Mouse (Mus musculus) large intestine, adult 2 months (tissue): ENCODE measurements around the gene Clint1. TPM values are rescaled to one million over a fixed set of nuclear protein-coding genes. Genes with fewer than 3 reads are reported as not detected.

Source experiments
- DNase-seq: peaks from one replicate; pipeline ENCODE4 v3.0.0-alpha.2; 2012; ENCODE audit warnings: low read depth, low spot score
- WGBS: fragments of 180-500 bp; shearing (Covaris S2); methylation state at CpG from one replicate; pipeline ENCODE4 v1.1.7; 2018; 5-methylcytosine and 5-hydroxymethylcytosine counted together
- polyA plus RNA-seq: library from polyadenylated mRNA; depleted of rRNA; stranded (reverse); fragments of >200 nt; gene quantifications from 2 replicates; pipeline ENCODE4 v1.2.3, GENCODE M21; 2012

Clint1 gene
- polyA plus RNA-seq, 1 experiment = 78.2 TPM

DNA sequence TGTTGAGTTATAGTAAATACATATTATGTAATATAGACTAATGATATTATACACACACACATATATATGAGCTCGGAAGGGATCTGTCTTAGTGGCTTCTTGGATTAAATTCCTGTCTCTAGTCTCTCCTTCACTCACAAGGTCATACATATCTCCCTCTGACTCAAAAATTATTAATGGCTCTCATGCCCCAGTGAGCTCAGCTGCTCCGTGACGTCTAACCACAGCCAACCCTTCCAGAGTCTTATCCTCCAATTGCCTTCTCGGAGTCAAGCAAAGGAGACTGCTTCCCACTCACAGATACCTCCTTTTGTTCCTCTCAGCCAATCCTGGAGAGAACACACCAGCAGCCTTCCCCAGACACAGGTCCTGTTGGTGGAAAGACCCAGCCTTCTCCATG is 67.0 kb downstream of the Clint1 start:
- DNase-seq = no peak

DNA sequence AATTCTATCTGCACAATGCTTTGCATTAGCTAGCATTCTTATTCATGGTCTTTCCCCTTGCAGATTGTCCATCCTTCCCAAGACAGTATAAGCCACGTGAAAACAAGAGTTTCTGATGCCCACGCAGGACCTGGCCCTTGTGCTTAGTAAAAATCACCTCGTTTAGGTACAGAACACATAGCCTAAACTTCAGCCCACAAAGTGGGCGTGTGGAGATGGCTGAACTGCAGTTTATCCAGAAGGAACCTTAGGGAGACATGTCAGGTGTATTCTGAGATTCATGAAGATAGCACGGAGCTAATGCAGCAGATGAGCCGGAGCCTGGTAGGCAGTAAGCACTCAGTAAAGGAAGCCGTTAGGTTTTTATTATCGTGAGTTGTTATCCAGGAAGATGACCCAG is 69.2 kb downstream of the Clint1 start:
- no peak for DNase-seq
- WGBS = 37% methylated on average over 8 of the region's 8 CpGs

More for the DNA sequence above, 67.0 kb downstream of the Clint1 start:
- WGBS = 88% methylated on average over 4 of the region's 4 CpGs

DNA sequence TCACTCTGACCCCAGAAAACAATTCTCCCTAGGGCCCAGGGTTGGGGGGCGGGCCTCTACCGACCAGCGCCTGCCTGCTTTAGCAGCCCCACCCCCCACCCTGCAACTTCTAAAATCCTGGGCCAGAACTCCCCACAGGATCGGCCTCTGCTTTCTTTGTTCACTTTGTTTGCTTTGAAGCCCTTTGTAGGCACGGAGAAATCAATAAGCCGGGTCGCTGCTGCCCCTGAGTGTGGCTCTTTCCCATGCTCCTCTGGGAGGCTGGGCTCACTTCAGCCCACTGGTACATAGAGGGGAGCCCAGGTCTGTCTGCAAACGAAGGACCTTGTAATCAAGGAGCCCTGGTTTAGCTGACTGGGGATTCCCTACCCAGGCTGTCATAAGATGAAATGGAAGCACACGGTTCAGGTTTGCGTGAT is 69.6 kb downstream of the Clint1 start:
- DNase-seq = no peak
- 22% methylated on average over 10 of the region's 10 CpGs for WGBS

DNA sequence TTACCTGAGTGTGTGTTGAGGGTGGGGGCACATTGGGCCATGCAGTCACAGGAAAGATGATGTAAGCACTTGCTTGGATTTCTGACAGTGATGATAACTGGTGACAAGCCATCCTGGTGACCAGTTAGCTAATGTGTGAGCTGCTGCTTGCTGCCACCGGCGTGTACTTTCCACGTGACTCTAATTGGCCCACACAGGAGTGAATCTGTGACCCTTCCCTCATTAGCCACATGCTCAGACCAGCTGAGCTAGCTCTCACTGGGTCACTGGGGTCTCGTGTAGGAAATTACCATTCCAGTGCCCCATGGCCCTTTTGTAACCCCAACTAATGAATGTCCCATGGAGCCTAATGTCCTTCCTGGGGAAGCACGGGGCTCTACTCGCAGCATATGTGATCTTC is 73.6 kb downstream of the Clint1 start:
- WGBS = 78% methylated on average over 6 of the region's 6 CpGs
- no peak for DNase-seq

DNA sequence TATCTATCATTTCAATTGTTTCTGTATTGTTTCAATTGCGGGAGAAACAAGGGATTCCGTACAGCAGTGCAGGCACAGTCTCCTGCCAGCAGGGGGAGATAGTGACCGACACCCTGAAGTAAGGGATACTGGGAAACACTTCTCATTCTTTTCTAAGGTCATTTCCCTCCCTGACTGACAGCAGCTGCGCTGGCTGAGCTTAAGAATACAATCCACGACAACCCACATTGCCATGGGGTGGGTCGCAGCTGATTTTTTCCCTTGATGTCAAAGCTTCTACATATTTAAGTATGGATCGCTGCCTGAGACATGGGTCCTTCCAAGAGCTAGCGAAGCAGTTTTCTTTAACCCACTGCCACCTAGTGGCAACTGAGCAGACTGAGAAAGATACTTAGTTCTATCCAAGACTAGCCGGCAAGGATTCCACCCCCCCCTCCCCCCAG is 74.8 kb downstream of the Clint1 start:
- WGBS = under 1% methylated on average over 9 of the region's 9 CpGs
- DNase-seq = peak; percentile 58

DNA sequence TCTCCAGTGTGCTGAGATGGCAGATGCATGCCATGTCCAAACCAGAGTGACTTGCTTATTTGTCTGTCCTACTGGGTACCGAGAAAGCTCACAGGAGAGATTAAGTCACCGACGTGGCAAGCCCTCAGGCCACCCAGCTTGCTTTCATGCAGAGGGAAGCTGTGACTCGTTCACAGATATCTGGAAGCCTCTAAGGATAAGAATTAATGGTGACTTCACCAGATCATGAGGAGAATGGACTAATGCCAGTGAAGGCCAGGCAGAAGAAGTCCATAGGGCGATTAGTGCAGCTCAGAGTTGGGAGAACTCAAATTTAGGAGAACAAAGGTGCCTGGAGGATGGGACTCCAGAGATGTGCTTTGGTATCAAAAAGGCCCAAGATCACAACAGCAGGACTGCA is 75.6 kb downstream of the Clint1 start:
- no peak for DNase-seq
- 64% methylated on average over 5 of the region's 5 CpGs for WGBS

DNA sequence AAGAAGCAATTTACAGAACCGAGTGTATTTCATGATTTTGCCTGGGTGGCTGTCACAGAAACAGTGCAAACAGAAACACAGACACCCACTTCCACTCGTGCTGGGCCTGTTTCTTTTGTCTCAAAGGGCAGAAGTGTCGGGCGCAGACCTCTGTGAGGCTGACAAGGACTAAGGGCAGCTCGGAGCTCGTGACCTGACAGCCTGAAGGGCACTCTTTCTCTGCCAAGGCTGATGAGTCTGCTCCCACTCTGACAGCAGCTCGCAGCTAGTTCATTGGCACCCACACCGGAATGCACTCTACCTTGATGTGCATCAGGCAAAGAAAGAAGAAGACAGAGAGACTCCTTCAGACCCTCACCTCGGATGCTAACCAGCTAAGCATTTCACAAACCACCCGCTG is 77.7 kb downstream of the Clint1 start:
- WGBS = 86% methylated on average over 10 of the region's 10 CpGs

DNA sequence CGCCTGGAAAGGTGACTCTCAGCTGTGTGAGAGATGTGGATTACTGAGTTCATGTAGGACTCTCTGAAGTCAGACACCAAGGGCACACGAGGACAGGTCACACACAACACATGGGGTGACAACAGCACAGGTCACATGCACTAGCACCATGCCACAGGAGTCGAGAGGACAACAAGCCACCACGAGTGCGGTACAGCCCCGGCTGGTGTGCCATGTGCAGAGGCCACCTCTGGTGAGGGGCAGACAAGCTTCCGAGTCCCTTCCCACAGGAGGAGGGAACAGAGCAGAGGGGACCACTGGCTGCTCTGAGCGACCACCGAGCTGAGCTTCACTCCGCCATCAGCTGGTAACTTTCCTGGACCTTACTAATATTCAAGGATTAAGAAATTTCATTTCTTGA is 80.9 kb downstream of the Clint1 start:
- no peak for DNase-seq
- 94% methylated on average over 10 of the region's 10 CpGs for WGBS

More for the DNA sequence above, 77.7 kb downstream of the Clint1 start:
- DNase-seq = no peak

DNA sequence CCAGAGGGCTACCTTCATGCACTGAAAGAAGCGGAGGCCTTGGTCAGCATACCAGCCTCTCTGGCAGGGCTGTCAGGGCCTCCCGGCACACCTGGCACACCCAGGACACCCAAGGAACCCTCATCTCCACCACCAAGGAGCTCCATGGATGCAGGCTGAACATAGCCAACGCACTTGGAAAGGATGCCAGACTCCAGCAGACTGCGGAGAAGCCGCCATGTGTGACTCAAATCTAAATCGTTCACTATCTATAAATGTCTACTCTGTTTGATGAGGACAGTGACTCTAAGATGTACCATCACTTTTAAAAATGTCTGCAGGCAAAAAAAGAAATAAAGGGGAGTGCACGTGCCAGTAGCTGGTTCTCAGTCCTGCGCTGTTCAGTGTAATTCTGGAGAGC is 85.6 kb downstream of the Clint1 start:
- WGBS = 92% methylated on average over 8 of the region's 8 CpGs
- DNase-seq = no peak

DNA sequence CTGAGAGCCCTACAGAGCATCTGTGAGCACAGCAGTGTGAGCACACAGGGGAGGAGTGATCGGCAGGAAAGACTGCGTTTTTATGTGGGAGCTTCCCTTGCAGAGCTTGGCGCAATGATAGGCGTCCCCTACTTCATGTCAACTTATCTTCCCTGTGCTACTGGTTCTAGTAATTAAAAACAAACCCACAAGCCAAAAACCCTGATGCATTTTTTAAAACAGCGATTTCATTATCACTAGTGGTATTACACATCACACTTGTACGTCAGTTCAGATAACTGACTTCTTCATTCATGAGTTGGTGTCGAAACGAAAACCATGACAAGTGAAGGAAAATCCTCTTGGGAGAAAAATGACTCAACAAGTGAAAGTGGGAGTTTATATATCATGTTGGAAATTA is 87.1 kb downstream of the Clint1 start:
- no peak for DNase-seq
- 95% methylated on average over 8 of the region's 8 CpGs for WGBS

DNA sequence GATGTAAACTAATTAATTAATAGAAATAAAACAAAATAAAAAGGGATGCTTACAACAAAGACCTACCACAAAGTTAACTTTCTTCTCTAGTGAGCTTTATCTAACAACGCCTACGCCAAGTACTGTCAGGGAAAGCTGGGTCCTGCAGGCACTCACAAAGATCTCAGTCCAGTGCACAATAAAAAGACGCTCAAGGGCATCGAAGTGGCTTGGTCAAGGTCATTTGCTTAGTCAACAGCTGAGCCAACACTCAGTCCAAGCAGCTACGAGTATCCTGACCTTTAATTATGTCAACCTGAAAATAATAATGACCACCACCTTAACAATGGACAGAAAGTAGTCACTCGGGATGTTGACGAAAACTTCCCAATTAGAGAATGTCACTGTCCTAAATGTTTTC is 90.4 kb downstream of the Clint1 start:
- 94% methylated on average over 7 of the region's 7 CpGs for WGBS
- DNase-seq = no peak

DNA sequence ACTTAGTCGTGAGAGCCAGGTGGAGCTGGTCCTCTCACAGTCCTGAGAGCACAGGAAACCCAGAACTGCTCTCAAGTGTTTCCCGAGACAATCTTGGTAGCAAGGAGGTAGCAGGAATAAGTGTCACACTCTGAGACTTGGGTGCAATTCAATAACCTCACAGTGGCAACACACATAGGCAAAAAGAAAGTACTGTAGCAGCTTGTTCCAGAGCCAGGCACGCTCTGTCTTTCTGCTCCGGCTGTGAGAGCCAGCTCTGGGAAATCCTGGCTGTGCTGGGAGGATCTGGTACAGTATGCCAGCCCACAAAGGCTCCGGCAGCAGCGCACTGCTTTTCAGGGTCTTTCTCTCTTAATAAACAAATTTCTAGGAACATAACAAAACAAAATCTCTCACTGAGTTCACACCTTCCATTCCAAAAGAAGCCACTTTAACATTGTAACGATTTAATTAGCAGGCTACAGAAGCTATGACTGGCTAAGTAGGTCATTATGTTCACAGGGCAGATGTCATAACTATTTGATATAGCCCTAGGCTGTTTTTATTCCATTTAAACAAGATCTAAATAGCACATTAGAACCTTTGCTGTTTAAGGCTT is 91.4 kb downstream of the Clint1 start:
- 53% methylated on average over 7 of the region's 7 CpGs for WGBS
- no peak for DNase-seq

DNA sequence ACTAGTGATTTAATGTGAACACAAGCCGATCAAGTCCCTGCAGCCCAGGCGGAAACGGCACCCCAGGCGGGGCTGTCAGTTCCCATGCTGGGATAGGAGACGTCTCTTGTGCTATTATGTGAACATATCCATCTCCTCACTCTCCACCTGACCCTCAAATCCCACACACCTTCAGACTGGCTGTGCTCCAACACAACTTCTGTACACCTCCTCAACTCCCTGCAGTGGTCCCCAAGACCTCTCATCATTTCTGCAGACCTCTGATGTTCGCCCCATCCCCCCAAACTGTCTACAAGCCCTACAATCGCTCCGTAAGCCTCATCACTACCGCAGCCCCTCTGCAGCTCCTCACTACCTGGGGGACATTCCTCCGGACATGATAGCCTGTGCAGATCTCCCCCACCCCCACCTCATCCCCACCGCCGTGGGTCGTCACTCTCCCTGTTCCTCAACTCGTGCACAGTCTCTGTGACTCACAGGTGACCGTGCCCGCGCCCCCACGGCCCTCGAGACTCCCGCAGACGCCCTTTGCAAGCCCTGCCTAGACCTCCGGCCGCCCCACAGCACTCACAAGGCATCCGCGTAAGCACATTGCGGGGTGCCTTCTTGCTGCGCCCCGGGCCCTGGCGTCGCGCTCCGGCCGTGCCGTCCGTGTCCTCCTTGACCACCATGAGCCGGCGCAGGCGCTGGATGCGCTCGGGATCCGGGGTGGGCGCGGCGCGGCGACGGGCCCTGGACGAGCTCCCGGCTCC is 92.2 kb downstream of the Clint1 start:
- under 1% methylated on average over 49 of the region's 49 CpGs for WGBS
- no peak for DNase-seq

DNA sequence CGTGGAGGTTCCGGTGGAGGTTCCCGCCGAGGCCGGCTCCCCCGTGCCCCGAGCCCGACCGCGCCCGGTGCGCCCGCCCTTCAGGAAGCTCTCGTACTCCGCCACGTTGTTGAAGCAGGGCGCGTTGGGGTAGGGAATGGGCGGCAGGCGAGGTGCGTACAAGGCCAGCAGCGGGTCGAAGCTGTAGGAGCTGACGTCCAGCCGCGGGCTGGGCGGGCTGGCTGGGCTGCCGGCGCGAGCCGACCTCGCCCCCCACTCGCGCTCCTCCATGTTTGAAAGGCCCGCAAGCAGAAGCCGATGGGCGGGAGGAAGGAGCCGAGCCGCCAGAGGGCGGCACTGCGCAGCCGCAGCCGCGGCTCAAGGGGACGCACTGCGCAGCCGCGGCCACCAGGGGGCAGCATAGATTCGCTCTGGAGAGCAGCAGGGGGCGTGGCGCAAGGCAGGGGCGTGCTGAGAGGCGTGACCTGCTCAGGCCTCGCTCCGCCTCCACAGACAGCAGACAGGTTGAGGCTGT is 92.8 kb downstream of the Clint1 start, which contains the start of gene Lsm11:
Lsm11 (minus strand) TSS at position 293 of the 514 bp plus-strand sequence.
- peak; percentile 83 for DNase-seq
- whole genome bisulfite sequencing = under 1% methylated on average over 55 of the region's 55 CpGs

DNA sequence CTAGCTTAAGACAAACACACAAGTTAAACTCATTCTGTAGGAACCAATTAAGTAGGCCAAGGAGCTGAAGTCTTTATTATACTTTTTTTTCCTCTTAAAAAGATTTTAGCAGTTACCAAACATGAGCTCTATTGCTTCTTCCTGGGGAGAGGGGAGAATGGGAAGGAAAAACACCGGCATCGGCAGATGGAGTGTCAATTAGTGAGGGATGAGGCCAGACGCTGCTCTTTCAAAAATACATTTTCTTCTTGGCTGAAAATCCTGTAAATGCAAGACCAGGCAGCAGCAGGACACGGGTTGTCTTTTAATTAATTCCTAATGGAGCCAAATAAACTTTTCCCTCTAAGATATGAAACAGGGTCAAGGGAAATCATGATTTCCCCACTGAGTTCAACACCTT is 94.9 kb downstream of the Clint1 start:
- DNase-seq = no peak
- 91% methylated on average over 4 of the region's 4 CpGs for WGBS

DNA sequence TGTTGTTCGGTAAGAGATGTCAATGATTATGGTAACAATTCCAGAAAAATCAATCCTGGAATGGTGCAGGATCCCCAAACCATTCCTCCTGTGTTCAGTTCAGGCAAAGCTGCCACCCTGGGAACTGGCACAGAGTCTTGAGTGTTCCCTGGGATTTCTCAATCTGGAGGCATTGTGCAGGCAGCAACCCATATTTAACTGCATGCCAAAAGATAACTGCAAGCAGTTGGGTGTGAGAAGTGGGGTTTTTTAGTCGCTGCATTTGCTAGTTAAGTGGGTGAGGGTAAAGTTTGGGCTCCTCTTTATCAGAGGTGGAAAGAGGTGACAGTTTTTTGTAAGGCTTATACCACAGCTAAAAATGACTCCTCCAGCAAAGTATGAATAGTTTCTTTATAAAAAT is 95.6 kb downstream of the Clint1 start:
- DNase-seq = no peak
- 88% methylated on average over 2 of the region's 2 CpGs for WGBS

DNA sequence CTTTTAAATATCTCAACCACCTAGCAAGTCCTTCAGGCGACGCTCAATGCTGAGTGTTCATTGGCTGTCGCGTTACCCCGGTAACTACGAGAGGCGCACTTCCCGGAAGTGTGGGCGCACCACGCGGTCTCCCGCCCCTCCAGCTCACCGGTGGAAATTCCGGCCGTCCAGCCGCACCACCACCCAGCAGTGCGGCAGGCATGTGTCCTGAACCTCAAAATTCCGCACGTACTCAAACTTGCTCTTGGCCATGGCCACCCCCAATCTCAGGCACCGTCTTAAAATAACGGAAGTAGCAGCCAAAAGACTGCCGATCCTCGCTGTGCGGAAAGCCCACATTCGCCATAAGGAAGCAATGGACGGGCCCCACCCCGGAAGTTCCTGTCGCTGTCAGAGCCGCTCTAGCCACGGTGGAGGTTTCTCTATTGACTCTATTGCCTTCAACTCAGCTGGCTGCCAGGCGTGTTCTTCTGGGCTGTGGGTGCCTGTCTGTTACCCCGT is 103.3 kb downstream of the Clint1 start, which contains the start of gene Thg1l:
Thg1l (minus strand) TSS at position 368 of the 501 bp plus-strand sequence.
- DNase-seq = peak; percentile 91
- under 1% methylated on average over 32 of the region's 32 CpGs for WGBS

DNA sequence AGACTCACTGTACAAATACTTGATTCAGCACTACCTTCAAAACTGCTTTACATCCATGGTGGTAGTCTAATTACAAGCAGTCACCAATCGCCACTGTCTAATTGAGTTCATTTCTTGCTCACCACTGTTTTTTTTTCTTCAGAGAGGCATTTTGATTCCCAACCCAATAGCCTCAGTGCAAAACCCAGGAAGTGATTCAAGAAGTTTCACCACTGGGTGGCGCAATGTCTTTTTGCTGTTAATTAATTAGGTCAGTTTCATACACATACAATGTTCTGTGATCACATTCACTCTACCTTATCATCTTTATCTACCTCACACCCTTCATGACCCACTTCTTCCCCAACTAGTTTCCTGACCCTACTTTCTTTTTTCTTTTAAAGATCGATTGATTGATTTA is 107.7 kb downstream of the Clint1 start:
- 81% methylated on average over 3 of the region's 3 CpGs for WGBS
- DNase-seq = no peak

DNA sequence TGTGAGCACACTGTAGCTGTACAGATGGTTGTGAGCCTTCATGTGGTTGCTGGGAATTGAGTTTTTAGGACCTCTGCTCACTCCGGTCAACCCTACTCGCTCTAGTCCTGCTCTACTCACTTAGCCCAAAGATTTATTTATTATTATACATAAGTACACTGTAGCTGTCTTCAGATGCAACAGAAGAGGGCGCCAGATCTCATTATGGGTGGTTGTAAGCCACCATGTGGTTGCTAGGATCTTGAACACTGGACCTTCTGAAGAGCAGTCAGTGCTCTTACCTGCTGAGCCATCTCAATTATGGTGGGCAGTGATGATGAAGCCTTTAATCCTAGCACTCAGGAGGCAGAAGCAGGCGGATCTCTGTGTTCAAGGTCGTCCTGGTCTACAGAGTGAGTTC is 108.2 kb downstream of the Clint1 start:
- no peak for DNase-seq

More for the DNA sequence above, 108.2 kb downstream of the Clint1 start:
- WGBS = 85% methylated on average over 5 of the region's 5 CpGs
